Mouse (Mus musculus): ENCODE results near the gene Msx2. TPM values are rescaled to one million over a fixed set of nuclear protein-coding genes. Genes with fewer than 3 reads are reported as not detected.

Msx2 gene
- polyA plus RNA-seq, 1 experiment: 0.34 TPM

DNA sequence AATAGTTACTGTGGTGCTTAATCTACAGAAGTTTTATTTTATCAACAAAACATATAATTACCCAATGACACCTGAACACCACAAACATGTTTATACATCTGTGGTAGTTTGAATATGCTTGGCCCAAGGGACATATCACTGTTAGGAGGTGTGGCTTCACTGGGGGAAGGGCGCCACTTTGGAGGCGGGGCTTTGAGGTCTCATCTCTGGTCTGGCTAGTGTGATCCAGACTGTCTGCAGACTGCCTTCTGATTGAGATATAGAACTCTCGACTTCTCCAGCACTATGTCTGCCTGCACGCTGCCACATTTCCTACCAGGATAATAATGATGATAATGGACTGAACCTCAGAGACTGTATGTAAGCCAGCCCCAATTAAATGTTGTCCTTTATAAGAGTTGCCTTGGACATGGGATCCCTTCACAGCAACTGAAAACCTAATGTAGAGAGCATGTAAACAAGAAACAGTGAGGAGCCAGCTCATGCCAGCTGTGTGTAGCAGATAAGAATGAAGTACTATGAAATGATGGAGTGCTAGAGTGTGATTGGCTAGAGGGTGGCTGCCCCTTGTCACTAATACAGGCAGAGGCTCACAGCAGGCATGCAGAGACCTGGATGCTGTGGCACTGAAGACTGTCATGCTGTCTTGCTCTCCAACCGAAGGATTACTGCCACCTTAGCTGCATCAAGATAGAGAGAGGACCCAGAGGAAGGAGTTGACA is 31.4 kb downstream of the Msx2 start:
- DNase-seq: no peak
- H3K27me3 ChIP-seq (replicated peaks; ENCODE audit: control insufficient read depth, insufficient read depth, low read length): no peaks in the 10 kb centered on the region
- TF ChIP-seq CTCF (conservative IDR thresholded peaks at IDR 0.05; ENCODE audit: insufficient read depth, insufficient read length, low read depth, low read length) (no peak), POLR2A (IDR thresholded peaks at IDR 0.05; ENCODE audit: low read depth, low read length) (no peak)
- 67% methylated on average over 5 of the region's 5 CpGs for WGBS
- no peaks in the 10 kb centered on the region for H3K4me1 ChIP-seq (ENCODE audit: control insufficient read depth, insufficient read depth, low read length)
- H3K4me3 ChIP-seq (ENCODE audit: insufficient read depth, low read depth, low read length): no peak overlapping the region
- H3K27ac ChIP-seq (ENCODE audit: insufficient read depth, low read depth, low read length): no peak overlapping the region
- H3K36me3 ChIP-seq (ENCODE audit: control insufficient read depth, insufficient read depth, low read length): no peaks in the 10 kb centered on the region

DNA sequence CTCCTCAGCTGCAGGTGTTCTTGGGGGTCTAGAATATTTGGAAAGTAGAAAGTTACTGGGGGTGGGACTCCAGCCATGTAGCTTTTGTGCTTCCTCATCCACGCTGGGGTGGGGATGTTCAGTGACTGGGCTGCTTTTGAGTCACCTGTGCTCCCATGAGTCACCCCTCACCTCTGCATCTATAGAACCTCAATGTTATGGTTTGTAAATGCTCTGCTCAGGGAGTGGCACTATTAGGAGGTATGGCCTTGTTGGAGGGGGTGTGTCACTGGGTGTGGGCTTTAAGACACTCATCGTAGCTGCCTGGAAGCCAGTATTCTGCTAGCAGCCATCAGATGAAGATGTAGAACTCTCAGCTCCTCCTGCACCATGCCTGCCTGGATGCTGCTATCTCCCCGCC is 32.9 kb downstream of the Msx2 start:
- Histone ChIP-seq H3K4me1 (ENCODE audit: control insufficient read depth, insufficient read depth, low read length) (no peaks in the 10 kb centered on the region), H3K4me3 (ENCODE audit: insufficient read depth, low read depth, low read length) (no peak overlapping the region), H3K27me3 (replicated peaks; ENCODE audit: control insufficient read depth, insufficient read depth, low read length) (no peaks in the 10 kb centered on the region), H3K27ac (ENCODE audit: insufficient read depth, low read depth, low read length) (no peak overlapping the region), H3K36me3 (ENCODE audit: control insufficient read depth, insufficient read depth, low read length) (no peaks in the 10 kb centered on the region)
- no peak for DNase-seq
- 86% methylated on average over 3 of the region's 3 CpGs for WGBS
- no peak for TF ChIP-seq POLR2A (IDR thresholded peaks at IDR 0.05; ENCODE audit: low read depth, low read length)
- no peak for TF ChIP-seq CTCF (conservative IDR thresholded peaks at IDR 0.05; ENCODE audit: insufficient read depth, insufficient read length, low read depth, low read length)

DNA sequence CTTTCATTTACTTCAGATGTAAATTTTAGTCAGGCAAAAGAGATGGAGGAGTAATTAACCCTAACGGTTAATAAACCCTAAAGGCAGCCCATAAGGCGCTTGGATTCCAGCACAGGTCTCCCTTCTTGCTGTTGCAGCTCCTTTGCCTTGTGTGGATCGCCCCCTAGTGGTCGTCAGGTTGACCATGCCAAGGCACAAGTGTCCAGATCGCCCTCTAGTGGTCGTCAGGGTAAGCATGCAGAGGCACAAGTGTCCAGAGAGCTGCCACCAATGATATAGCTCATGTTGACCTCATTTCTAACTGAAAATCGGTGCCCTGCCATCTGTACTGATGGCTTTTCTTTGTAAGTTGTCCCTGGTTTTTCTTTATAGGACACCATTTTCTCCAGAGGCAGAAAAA is 46.4 kb downstream of the Msx2 start:
- Histone ChIP-seq H3K27ac (ENCODE audit: insufficient read depth, low read depth, low read length) (no peak overlapping the region), H3K4me1 (ENCODE audit: control insufficient read depth, insufficient read depth, low read length) (no peaks in the 10 kb centered on the region), H3K36me3 (ENCODE audit: control insufficient read depth, insufficient read depth, low read length) (no peaks in the 10 kb centered on the region), H3K27me3 (replicated peaks; ENCODE audit: control insufficient read depth, insufficient read depth, low read length) (no peaks in the 10 kb centered on the region), H3K4me3 (ENCODE audit: insufficient read depth, low read depth, low read length) (no peak overlapping the region)
- TF ChIP-seq POLR2A (IDR thresholded peaks at IDR 0.05; ENCODE audit: low read depth, low read length): no peak
- peak; percentile 100 for TF ChIP-seq CTCF (conservative IDR thresholded peaks at IDR 0.05; ENCODE audit: insufficient read depth, insufficient read length, low read depth, low read length)
- DNase-seq: peak; percentile 87
- WGBS: 24% methylated on average over 7 of the region's 7 CpGs

DNA sequence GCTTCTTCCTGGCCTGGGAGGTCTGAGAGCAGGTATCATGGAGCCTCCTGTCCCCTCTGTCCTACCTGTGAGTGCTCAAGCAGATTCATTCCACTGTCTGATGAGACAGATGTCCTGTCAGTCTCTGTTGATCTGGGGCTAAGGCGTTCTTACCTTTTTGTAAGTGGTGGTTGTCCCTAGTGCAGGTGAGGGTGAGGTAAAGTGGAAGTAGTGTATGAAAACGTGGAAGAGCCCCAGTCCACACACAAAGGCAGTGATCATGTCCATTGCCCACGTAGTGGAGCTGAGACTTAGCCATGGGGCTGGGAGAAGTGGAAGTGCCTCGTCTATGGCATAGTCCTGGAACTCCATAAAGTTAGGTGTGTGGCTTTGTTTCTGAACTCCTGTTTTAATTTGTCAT is 51.7 kb downstream of the Msx2 start:
- no peaks in the 10 kb centered on the region for H3K4me1 ChIP-seq (ENCODE audit: control insufficient read depth, insufficient read depth, low read length)
- H3K27ac ChIP-seq (ENCODE audit: insufficient read depth, low read depth, low read length): no peak overlapping the region
- WGBS: 77% methylated on average over 4 of the region's 4 CpGs
- TF ChIP-seq POLR2A (IDR thresholded peaks at IDR 0.05; ENCODE audit: low read depth, low read length): no peak
- TF ChIP-seq CTCF (conservative IDR thresholded peaks at IDR 0.05; ENCODE audit: insufficient read depth, insufficient read length, low read depth, low read length): no peak
- H3K27me3 ChIP-seq (replicated peaks; ENCODE audit: control insufficient read depth, insufficient read depth, low read length): no peaks in the 10 kb centered on the region
- no peak for DNase-seq
- no peak overlapping the region for H3K4me3 ChIP-seq (ENCODE audit: insufficient read depth, low read depth, low read length)
- H3K36me3 ChIP-seq (ENCODE audit: control insufficient read depth, insufficient read depth, low read length): no peaks in the 10 kb centered on the region

DNA sequence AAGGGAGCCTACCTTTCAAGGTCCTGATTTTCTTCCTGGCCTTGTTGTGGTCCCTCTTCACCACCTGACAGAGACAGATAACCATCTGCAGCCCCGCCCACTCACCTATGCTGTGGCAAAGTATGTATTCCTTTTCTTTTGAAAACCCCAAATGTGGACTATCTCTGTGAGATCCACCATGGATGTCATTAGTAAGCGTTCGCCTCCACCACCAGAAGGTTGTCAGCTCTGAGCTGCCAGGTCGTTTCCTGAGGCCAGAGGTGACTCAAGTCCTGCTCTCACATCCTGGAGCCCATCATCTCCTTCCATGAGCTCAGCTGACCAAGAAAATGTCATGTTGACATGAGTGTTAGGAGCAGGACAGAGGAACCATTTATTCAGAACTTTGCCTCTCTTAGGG is 52.1 kb downstream of the Msx2 start:
- no peak overlapping the region for H3K27ac ChIP-seq (ENCODE audit: insufficient read depth, low read depth, low read length)
- no peak overlapping the region for H3K4me3 ChIP-seq (ENCODE audit: insufficient read depth, low read depth, low read length)
- H3K27me3 ChIP-seq (replicated peaks; ENCODE audit: control insufficient read depth, insufficient read depth, low read length): no peaks in the 10 kb centered on the region
- 65% methylated on average over 4 of the region's 4 CpGs for WGBS
- no peaks in the 10 kb centered on the region for H3K36me3 ChIP-seq (ENCODE audit: control insufficient read depth, insufficient read depth, low read length)
- H3K4me1 ChIP-seq (ENCODE audit: control insufficient read depth, insufficient read depth, low read length): no peaks in the 10 kb centered on the region
- no peak for DNase-seq
- TF ChIP-seq CTCF (conservative IDR thresholded peaks at IDR 0.05; ENCODE audit: insufficient read depth, insufficient read length, low read depth, low read length) (no peak), POLR2A (IDR thresholded peaks at IDR 0.05; ENCODE audit: low read depth, low read length) (no peak)

DNA sequence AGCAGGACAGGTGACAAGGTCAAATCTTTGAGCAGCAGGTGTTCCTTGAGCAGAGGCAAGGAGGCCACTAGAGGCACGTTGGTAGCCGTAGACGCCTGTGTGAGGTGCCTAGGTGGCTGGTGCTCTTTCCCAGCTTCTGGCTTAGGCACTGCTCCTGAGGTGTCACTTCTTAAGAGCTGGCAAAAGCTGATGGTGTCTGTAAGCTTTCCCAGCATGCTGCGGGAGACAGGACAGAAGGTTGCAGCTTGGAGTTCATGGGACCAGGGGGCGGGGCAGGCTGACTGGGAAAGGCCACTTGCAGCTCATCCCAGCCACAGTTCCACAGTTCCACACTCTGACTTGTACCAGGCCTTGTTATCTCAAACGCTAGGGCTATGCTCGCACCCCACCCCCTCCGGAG is 53.2 kb downstream of the Msx2 start:
- WGBS: 86% methylated on average over 8 of the region's 8 CpGs

DNA sequence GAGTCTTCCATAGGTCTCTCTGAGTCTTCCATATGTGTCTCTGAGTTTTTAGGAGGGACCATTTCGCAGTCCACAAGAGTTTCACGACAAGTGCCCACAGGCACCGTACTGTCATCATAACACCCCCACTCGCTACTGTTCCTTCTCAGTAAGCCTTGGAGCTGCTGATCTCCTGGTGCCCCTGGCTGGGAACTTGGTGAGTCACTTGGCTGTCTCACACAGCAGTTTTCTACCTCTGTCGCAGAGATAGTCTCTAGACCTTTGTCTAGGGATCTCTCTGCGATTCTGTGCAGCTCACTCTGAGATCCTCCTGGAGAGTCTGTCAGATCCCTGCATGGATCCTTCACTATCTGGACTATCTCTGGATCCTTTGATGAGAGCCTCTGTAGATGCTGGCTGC is 55.2 kb downstream of the Msx2 start:
- H3K36me3 ChIP-seq (ENCODE audit: control insufficient read depth, insufficient read depth, low read length): no peaks in the 10 kb centered on the region
- no peak for DNase-seq
- H3K4me3 ChIP-seq (ENCODE audit: insufficient read depth, low read depth, low read length): no peak overlapping the region
- H3K27me3 ChIP-seq (replicated peaks; ENCODE audit: control insufficient read depth, insufficient read depth, low read length): no peaks in the 10 kb centered on the region
- TF ChIP-seq CTCF (conservative IDR thresholded peaks at IDR 0.05; ENCODE audit: insufficient read depth, insufficient read length, low read depth, low read length) (no peak), POLR2A (IDR thresholded peaks at IDR 0.05; ENCODE audit: low read depth, low read length) (no peak)
- WGBS: 89% methylated on average over 6 of the region's 6 CpGs
- no peaks in the 10 kb centered on the region for H3K4me1 ChIP-seq (ENCODE audit: control insufficient read depth, insufficient read depth, low read length)
- H3K27ac ChIP-seq (ENCODE audit: insufficient read depth, low read depth, low read length): no peak overlapping the region

More for the DNA sequence above, 53.2 kb downstream of the Msx2 start:
- no peak for DNase-seq
- Histone ChIP-seq H3K36me3 (ENCODE audit: control insufficient read depth, insufficient read depth, low read length) (no peaks in the 10 kb centered on the region), H3K27me3 (replicated peaks; ENCODE audit: control insufficient read depth, insufficient read depth, low read length) (no peaks in the 10 kb centered on the region), H3K27ac (ENCODE audit: insufficient read depth, low read depth, low read length) (no peak overlapping the region), H3K4me3 (ENCODE audit: insufficient read depth, low read depth, low read length) (no peak overlapping the region), H3K4me1 (ENCODE audit: control insufficient read depth, insufficient read depth, low read length) (no peaks in the 10 kb centered on the region)
- no peak for TF ChIP-seq POLR2A (IDR thresholded peaks at IDR 0.05; ENCODE audit: low read depth, low read length)
- no peak for TF ChIP-seq CTCF (conservative IDR thresholded peaks at IDR 0.05; ENCODE audit: insufficient read depth, insufficient read length, low read depth, low read length)

Other genes starting within 250 kb of the Msx2 start
- 3.7 and 6.0 TPM in 2 replicates for gene Ror2, start 186.9 kb downstream of the Msx2 start, polyA plus RNA-seq (2012; rRNA removed)
- gene Sptlc1, start 95.7 kb downstream of the Msx2 start, polyA plus RNA-seq (2012; rRNA removed): 29.0 and 29.5 TPM in 2 replicates

Measured in kidney, adult 2 months (tissue).